Mouse (Mus musculus) testis, postnatal 14 days (tissue): ENCODE measurements around the gene Mroh7.
"Not testable (repeated sequence)": the region's sequence is repeated elsewhere in the genome, so short reads cannot be mapped to it uniquely, and the experiment has no call there.

Source experiments
- DNase-seq: peaks from one replicate; pipeline ENCODE4 v3.0.0; 2021; ENCODE audit warnings: low spot score

Gene Mroh7

GRCm38 (mm10) chr4:106730814-106731213 is at the start of gene Mroh7:
TSS of gene Mroh7 (minus strand) at chr4:106730925.
- DNase-seq: no peak

GRCm38 (mm10) chr4:106780045-106780444 is 49.3 kb upstream of the Mroh7 start:
- DNase-seq: no peak

GRCm38 (mm10) chr4:106778116-106778788 is 47.5 kb upstream of the Mroh7 start:
- peak; percentile 86 for DNase-seq

DNA sequence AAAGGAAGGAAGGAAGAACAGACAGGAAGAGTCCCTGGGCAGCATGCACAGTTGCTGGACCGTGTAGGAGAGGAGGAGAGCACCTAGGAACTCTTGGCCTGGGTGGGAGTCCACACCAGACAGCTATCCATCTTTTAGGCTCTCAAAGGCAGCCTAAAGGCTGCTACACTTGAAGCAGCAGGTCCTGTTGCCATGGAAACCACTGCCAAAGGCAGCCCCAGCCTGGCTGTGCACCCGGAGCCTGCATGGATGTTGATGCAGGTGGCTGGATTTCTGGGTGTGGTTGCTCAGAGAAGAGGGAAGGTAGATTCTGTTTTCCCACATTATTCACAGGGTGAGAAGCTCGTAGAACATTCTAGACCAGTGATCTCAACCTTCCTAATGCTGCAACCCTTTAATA is 46.3 kb upstream of the Mroh7 start:
- no peak for DNase-seq

DNA sequence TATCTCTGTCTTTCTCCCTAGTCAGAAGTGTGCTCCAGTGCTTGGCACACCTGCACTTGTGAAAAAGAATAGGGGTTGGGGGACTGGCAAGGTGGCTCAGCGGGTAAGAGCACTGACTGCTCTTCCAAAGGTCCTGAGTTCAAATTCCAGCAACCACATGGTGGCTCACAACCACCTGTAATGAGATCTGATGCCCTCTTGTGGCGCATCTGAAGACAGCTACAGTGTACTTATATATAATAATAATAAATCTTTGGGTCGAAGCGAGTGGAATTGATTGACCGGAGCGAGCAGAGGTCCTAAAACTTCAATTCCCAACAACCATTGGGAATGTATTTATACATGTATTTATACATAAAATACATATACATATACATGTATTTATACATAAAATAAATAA is 45.0 kb upstream of the Mroh7 start:
- DNase-seq: not testable (repeated sequence)

DNA sequence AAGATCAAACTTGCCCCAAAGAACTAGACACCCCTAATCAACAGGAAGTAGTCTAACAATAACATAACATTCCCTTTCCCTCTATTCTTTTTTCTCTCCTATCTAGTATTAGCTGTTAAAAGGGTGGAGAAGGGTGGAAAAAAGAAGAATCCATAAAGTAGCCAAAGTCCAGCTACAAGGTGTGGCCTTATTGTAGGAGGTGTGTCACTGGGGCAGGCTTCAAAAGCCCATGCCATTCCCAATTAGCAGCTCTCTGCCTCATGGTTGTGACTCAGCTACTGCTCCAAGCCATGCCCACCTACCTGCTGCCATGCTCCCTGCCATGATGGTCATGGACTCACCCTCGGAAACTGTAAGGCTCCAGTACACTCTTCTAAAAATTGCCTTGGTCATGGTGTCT is 41.8 kb upstream of the Mroh7 start:
- DNase-seq: no peak

- no peak for DNase-seq
Observed at GRCm38 (mm10) chr4:106769306-106769705, 38.6 kb upstream of the Mroh7 start.

GRCm38 (mm10) chr4:106764166-106764565 is 33.4 kb upstream of the Mroh7 start:
- DNase-seq: no peak

- DNase-seq: no peak
Observed at GRCm38 (mm10) chr4:106751726-106752125, 21.0 kb upstream of the Mroh7 start.

GRCm38 (mm10) chr4:106749699-106750098 is 19.0 kb upstream of the Mroh7 start:
- peak; percentile 43 for DNase-seq

DNA sequence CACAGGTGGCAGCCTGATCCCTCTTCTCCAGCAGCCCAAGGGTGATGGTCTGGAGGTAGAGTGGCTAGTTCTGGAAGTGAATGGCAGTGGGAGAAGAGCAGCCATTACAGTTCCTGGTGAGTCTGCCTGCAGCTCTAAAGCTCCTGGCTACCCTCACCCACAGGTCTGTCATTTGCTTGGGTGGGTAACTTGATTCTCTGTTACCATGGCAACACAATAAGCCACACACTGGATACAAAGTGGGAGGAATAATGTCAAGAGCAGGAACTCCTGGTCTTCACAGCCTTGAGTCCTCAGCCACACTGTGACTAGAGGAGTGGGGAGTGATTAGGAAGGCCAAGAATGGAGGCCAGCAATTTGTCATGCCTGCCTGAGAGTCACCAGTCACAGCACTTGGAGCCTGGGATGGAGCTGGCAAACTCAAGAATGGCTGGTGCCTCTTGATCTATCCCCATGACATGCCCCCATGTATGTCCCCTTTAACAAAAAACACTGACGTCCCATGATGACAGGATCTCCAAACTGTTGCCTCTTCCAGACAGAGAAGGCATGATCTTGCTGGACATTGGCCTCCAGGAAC is 16.4 kb upstream of the Mroh7 start:
- DNase-seq: no peak

DNA sequence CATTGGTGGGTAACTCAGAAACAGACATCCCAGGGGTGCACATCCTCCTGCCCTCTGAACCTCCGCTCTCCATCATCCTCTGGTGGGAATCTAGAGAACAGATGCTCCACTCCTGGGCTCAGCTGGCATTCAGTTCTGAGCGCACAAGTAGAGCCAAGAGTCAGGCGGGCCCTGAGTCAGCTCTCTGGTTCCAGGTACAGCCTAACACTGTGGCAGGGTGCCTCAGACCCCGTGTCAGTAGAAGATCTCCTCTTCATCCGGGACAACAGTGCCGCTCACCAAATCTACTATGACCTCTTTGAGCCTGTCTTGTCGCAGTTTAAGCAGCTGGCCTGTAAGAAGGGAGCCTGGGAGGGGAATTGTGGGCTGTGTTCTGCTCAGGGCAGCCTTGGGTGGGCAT is 15.1 kb upstream of the Mroh7 start:
- no peak for DNase-seq

- no peak for DNase-seq
Observed at GRCm38 (mm10) chr4:106737904-106738303, 7.2 kb upstream of the Mroh7 start.

- DNase-seq: not testable (repeated sequence)
Observed at GRCm38 (mm10) chr4:106736884-106737283, 6.2 kb upstream of the Mroh7 start.

DNA sequence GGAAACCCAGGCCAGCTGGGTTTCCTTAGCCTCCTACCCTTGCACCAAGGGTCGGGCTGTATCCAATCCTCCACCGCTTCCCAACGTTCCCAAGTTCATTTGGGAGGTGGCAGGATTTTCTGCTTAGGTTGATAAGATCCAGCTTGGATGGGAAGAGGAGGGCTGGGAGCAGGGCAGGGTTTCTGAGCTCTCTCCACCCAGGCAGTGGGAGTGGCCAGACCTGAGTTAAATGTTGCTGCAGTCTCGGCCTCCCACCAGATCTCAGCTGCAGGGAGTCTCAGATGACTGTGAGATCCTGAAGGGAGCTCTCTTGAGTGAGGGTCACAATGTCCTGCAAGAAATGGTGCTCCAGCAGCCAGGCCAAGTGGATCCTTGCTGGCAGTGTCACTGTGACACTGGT is 2.9 kb upstream of the Mroh7 start, which contains the start of gene Fam151a:
Gene Fam151a (plus strand): TSS at position 254 of the 400 bp plus-strand sequence.
- no peak for DNase-seq

- DNase-seq: no peak
Observed at GRCm38 (mm10) chr4:106720631-106721030, 10.1 kb downstream of the Mroh7 start.

GRCm38 (mm10) chr4:106713622-106714021 is 17.1 kb downstream of the Mroh7 start:
- DNase-seq: no peak

DNA sequence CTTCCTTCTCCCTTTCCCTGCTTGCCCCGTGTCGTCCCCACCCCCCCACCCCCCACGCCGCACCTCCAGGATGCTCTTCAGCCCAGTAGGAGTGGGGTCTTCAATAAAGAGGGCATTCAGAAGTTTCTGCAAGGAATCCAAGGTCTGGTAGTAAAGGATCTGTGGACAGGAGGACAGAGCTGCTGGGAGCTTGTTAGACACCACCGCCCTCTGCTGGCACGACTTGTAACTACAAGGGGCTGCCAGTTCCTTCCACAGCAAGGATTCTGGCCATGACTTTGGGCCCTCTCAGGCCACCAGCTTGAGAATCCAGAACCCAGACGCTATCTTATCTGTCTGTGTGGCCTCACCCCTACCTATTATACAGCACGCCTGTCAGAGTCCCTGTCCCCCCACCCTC is 22.3 kb downstream of the Mroh7 start:
- peak; percentile 66 for DNase-seq

- no peak for DNase-seq
Observed at GRCm38 (mm10) chr4:106707957-106708356, 22.8 kb downstream of the Mroh7 start.

- DNase-seq: no peak
Observed at GRCm38 (mm10) chr4:106705096-106705665, 25.5 kb downstream of the Mroh7 start.

- DNase-seq: no peak
Observed at GRCm38 (mm10) chr4:106704416-106704815, 26.3 kb downstream of the Mroh7 start.

- no peak for DNase-seq
Observed at GRCm38 (mm10) chr4:106703956-106704355, 26.8 kb downstream of the Mroh7 start.

DNA sequence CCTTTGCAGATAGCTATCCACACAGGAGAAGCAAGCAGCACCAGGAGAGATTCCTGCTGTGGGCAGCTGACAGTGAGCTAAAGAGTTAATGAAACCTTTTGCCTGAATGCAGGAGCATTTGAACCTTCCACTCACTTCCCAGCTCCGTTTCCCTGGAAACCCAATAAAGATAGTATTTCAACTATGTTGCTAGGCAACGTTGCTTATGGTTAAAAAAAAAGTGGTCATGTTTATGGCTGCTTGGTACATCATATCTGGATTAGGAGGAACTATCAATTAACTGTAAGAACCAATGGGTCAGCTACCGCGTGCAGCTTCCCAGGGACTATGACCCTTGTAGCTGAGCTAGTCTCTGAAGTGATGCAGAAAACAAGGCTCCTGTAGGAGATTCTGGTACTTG is 29.9 kb downstream of the Mroh7 start:
- DNase-seq: no peak

DNA sequence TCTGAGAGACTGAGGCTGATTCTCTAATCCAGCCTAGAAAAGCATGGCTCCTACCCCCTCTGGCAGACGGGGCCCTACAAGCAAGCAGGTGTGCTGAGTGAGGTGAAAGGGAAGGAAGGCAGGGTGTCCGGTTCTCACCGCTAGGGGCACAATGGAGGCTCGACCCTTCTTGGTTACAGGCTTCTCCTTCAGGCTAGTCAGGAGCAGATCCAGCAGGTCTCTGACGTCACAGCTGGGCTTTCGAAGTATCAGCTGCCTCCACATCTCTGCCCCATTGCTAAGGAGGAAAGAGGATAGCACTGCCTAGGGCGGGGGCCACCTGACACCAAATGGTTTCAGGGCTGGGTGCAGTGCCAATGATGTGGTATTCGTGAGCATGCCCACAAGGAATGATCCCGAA is 30.7 kb downstream of the Mroh7 start:
- DNase-seq: no peak
